Mouse (Mus musculus): ENCODE measurements around the gene Stk11ip.

The Stk11ip gene

DNA sequence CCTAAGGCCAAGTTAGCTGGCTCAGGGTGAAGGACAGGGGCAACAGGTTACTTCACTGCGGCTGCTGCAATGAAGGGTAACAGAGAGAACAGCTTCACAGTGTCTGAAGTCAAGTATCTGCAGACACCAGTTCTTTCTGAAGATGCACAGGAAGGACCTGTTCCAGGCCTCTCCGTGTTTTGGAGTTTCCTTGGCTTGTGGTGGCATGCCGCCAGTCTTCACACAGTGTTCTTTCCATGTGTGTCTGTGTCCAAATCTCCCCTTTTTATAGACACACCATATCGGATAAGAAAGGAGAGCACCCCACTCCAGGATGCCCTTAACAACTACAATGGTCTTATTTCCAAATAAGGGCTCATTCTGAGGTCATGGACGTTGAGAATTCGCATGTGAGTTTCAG, 23.0 kb downstream of the Stk11ip start:
- DNase-seq, result no peak

DNA sequence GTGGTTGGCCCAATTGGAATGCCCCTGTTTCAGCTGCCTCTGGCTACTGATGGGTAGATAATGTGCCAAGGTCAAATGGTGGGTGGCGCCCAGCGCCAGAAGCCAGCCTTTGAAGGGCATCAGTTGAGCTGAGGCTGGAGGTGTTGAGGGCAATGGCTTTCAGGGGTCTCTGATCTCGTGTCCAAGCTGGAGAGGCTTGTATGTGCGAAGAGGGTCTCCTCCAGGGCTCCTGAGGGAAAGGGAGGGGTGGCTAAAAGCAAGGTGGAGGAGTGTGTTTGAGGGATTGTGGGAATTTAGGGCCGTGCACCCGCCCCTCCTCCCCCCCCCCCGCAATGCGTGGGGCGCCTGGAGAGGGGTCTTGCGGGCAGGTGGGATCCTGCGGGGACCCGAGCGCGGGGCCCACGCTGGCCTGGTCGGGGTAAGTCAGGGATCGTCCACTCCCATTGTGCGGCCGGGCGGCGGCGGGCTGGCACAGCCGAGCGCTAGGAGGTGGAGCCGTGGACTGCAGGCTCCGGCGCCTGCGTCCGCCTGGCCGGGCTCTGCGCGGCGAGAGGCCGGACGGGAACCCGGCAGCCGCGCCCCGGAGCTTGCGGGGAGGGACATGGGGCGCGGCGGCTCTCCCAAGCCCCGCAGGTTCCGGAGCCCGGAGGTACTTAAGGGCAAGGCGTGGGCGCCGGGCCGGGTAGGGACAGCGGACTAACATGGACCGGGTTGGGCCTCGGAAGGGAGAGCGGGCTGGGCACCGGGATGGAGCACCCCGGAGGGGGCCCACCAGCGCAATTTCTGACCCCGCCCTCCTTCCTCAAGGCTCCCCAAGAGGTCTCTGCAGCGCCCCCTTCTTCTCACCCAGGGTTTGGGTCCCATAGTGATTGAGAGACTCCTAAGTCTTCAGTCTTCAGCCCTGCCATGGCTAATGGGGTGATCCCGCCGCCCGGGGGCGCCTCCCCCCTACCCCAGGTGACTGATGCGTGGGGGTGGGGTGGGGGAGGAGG, 24.9 kb downstream of the Stk11ip start, which contains the start of gene Slc4a3:
TSS of gene Slc4a3 (plus strand) at position 302 of the 992 bp plus-strand sequence.
- DNase-seq, result peak; percentile 60 to 83

DNA sequence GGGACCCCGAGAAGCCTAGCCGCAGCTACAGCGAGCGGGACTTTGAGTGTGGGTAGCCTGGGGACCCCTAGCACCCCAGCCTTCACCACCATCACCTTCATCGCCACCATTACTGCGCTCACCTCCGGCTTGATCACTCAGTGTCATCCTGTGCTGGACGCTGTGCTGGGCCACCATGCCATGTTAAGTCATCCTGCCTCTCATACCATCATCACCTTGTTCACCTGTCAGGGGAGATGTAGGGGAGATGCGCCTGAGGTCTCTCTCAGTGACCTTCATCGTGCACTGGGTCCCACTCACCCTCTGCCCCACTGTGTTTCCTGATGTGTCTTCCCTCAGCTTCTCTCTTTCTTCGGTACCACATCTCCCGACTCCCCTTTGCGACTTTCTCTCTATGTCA, 26.0 kb downstream of the Stk11ip start:
- DNase-seq, result no peak

DNA sequence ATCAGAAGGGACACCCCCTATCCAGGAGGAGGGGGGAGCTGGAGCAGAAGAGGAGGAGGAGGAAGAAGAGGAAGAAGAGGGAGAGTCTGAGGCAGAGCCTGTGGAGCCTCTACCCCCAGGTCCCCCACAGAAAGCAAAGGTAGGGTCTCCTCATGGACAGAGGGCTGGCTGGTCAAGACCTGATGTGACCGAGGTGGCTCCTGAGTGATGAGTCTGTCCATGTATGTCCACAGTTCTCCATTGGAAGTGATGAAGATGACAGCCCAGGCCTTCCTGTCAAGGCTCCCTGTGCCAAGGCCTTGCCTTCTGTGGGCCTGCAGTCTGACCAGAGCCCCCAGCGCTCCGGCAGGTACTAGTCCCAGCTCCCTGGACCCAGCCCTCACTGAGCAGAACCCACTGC, 26.8 kb downstream of the Stk11ip start:
- DNase-seq, result no peak

DNA sequence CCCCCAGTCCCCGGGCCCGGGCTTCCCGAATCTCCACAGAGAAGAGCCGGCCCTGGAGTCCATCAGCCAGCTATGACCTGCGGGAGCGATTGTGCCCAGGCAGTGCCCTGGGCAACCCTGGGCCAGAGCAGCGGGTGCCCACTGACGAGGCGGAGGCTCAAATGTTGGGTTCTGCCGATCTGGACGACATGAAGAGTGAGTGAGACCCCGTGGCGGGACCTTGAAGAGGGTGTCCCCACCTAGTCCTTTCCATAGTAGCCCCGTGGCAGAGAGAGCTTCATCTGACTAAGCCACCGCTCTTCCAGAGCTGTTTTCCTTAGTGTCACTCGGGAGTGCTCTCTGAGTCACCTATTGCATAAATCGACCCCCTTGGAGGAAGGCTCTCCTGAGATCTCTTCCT, 27.5 kb downstream of the Stk11ip start:
- DNase-seq, result no peak

DNA sequence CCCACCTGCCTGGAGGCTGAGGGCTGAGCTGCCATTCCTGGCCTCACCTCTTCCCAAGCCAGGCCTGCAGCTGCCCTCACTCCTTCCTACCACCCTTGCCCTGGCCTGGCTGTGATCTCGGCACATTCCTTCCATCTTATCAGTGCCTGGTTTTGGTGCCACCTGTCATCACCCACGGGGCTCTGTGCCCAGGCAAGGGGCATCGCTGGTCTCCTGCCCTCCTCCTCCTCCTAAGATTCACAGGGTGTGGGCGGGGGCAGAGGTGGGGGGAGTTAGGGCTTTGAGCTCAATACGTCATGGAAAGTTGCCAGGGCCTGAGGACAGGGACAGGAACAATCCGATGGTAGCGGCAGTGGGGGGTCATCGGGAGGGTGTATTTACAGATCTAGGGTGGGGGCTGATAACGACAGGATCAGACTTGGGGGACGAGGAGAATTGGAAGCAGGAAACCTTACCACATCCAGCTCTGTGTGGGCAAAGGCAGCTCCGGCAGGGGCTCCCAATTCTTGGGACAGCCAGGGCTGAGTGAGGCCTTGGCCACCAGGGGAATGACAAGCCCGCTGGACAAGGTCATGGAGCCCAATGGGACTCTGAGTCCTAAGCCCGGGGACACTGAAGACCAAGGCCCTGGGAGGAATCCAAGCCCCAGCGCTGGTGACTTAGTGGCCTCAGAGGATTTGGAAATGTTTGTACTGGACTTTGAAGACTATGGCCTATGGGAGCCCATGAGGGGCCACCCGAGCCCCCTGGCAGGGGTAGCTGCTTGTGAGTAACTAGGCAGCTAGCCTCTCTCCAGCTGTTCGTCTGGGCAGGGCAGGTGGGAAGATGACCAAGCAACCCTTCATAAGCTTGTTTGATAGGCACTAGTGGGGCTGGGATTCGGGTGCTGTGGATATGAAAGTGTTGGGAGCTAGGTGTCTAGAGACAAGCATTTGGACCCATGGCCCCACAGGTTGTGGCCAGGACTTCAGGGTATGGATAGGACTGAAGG, 28.3 kb downstream of the Stk11ip start:
- no peak for DNase-seq

DNA sequence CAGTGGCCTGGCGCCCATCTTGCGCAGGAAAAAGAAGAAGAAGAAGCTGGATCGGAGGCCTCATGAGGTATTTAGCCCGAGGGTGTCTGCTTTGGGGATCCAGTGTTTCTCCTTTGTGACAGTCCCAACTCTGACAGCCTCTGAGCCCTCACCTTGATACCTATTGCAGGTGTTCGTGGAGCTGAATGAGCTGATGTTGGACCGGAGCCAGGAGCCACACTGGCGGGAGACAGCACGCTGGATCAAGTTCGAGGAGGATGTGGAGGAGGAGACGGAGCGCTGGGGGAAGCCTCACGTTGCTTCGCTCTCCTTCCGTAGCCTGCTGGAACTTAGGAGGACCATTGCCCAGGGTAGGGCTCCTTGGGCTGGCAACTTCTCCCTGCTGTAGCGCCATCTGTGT, 29.3 kb downstream of the Stk11ip start:
- no peak for DNase-seq

DNA sequence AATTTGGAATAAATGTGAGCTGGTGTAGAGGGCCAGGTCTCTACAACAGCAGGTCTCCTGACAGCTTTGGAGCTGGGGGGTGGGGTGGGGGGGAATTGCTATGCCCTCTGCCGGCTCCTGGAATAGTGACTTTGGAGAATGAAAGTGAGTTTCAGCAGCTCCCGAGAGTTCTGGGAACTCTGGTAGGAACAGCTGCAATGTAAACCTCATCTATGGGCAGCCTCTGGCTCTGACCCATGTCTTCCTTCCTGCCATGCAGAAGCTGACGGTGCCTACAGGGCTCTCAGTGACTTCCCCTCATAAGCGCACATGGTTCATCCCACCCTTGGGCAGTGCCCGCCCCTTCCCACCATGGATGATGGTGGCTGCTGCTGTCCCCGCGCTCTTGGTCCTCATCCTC, 34.4 kb downstream of the Stk11ip start:
- DNase-seq, result no peak

DNA sequence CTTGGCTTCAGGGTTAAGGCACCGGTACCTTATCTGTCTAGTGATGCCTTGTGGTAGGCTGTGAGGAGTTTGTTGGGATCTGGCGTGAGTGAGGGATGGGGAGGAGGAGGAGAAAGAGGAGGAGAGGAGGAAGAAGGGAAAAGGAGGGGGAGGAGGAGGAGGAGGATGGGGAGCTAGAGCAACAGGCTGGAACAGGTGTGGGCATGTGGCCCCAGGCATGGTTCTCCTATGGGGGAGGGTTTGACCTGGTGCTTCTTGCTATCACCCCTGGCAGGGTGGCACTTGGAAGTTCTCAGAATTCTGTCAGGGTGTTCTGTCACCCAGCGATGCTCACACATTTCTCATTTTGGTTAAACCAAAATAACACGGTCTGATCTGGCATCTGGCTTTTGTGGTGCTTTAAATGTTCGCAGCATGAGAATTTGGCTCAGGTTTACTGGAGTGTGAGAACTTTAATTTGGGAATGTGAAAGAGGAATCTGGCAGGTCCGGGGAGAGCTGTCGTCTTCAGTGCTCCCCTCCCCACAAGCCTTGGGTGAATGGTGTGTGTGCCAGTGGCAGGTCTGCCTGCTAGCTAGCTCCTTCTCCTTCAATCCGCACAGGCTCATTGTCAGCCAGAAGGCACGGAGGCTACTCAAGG, 34.9 kb downstream of the Stk11ip start:
- no peak for DNase-seq

DNA sequence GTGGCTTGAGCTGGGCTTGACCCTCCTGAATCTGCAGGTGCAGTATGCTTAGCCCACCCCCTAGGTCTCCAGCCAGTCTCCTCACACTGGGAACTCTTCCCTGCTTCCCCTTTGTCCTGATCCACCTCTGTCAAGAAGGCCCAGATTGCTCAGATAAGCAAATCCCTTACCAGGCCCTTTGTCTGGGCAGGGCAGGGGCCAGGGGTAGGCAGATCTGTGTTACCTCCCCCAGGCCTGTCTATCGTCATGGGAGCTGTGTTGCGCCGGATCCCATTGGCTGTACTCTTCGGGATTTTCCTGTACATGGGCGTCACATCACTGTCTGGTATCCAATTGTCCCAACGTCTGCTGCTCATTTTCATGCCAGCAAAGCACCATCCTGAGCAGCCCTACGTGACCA, 35.7 kb downstream of the Stk11ip start:
- DNase-seq, result peak in 1 of 2 experiments; percentile 19

DNA sequence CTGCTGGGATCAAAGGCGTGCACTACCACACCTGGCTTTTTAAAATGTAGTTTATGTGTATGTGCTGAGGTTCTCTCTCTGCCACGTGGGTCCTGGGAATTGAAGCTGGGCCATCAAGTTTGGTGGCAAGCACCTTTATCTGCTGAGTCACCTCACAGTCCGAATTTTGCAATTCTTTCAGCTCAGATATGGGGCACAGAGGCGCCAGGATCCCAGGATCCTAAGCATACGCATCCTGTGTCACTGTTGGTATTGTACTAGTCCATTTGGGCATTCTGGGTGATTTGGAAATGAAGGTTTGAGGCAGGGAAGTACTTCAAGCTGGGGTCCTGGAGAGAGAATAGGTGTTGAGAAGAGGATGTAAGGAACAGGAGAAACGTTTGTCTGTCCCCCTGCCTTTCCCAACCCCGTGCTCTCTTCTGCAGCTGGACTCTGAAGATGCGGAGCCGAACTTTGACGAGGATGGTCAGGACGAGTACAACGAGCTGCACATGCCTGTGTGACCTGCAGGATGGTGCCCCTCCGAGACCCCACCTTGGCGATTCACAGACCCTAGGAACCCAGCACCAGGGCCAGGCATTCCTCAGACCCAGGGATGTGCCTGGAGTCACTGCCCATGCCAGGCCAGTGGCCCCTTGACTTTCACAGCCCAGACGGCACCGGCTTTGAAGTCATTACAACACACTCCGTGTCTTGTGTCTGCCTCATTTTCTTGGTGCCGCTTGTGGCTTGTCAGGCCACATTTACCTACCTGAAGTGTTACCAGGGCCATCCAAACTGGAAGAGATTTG, 37.3 kb downstream of the Stk11ip start:
- peak in 1 of 2 experiments; percentile 17 for DNase-seq

DNA sequence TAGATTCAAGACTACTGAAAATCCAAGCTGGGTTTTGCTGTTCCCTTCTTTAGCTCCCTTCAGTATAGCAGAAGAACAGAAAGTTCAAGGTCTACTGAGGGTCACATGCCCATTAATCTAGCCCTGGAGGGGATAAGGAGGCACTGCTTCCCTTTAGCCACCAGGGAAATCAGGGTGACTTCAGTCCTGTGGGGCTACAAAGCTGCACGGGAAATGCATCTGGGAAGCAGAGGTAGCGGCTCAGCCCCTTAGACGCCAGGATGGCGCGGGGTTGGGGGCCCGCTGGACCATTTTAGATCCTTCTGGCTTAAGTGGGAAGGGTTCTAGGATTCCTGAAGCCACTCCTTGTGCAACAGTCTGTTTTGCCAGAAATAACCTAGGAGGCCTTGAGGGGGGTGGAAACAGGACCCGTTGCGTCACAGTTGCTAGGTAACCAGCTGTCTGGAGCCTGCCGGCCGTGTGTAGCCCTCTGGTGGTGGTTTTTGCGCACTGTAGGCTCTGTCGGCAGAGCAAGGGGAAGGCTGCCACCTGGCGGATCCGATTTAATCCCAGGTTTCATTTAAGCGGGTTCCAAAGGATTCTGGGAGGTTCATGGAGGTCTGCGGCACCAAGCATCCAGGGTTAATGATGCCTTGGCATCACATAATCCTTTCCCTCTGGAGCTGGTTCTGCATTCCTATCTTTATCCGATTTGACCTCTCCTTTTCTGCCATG, 38.0 kb downstream of the Stk11ip start:
- peak; percentile 94 to 95 for DNase-seq

DNA sequence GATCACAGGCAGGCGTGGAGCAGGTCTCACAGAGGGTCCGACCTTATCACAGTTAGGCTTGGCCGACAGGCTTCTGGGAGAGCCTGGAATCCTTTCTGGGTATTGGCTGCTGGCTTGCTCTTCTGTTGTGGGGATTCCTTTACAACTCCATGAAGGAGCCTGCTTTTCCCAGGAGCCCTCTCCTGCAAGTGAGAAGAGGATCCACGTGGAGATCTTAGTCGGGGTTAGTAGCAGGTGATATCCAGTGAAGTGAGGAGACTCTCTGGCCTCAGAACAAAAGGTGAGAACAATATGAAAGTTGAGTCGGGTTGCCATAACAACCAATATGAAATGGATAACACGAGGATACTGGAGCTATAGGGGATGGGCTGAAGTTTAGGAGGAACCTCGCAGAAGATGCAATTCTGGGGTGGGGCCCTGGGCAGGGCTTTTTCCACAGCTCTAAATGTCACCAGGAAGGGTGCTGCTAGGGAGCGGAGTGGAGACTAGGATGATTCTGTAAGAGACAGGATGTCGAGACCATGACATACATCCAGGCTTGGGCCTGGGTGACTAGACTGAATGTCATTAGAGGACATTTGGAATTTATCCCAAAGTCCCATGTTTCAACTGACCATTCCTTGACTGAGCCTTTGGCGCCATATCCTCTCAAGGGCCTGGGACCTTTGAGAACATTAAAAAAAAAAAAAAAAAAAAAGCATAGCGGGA, 39.0 kb downstream of the Stk11ip start:
- no peak for DNase-seq

DNA sequence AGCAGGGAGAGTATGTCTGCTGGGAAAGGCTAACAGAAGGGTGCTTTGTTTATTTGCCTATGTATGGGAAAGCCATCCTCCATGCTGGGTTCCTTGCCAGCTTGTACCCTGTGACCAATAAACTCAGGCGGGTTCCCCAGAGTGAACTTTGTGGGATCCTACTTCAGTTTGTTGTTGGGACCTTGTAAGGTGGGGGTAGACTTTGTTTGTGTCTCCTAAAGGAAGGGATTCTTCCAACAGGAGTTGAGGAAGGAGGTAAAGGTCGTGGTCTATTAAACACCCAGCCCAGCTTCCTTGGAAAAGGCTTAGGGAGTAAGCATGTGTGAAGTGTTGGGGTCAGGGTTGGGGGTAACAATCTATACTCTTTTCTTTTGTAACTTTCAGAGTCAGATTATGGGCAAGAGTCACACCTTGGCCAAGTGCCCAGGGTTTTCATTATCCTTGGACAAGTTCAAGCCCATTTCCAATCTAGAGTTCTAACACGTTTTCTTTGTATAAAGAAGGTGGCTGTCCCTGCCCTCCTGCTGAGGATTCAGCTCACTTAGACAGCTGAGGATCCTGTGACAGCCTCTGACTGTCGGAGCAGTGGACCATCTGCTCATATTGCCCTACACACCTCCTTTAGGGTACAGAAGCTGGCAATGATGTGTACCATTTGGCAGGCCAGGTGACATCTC, 40.0 kb downstream of the Stk11ip start:
- peak in 1 of 2 experiments; percentile 16 for DNase-seq

DNA sequence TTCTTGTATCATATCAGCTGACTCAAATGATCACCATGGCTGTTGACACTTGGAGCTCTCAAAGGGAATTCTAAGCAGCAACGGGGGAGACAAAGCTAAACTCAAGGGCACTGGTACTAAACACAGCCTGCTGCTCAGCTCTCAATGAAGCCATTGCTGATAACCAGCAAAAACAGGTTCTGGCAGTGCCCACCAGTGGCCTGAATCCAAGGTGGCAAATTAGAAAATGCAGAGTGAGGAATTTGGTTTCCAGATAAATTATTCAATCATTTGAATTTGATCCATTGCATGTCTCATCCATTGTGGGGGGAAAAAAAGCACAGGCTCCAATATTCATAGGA, 40.5 kb downstream of the Stk11ip start:
- DNase-seq, result no peak

DNA sequence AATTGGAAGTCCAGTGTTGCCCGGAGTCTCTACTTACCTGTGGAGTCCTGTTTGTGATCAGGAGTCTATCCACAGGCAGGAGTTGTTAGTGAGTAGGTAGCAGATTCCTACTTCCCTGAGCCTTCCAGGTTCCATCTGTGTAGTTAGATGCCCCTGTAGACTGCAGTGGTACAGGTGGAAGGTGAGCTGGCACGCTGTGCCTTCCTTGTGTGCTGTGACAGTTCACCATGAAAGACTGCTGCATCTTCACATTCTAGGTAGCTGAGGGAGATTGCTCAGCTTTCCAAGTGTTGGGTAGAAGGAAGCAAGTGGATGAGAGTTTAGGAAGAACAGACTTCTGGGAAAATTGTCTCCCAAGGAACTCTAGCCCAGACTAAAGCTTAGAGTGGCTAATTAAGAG, 42.8 kb downstream of the Stk11ip start:
- DNase-seq, result no peak

DNA sequence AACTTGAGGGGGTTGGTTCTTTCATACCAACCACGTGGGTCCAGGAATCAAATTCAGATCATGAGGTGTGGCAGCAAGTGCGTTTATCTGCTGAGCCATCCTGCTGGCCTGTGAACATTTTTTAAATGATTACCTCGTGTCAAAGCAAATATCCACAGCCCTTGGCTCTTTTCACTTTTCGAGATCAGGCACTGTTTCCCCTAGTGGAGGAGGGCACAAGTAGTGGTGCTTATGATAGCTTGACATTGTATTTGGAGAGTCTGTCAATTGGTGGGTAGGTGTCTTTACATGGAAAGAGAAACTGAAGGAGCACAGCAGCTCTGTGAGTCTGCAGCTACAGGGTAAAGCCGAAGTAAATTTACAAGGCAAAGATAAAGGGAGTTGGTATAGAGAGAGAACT, 43.6 kb downstream of the Stk11ip start:
- DNase-seq, result no peak

DNA sequence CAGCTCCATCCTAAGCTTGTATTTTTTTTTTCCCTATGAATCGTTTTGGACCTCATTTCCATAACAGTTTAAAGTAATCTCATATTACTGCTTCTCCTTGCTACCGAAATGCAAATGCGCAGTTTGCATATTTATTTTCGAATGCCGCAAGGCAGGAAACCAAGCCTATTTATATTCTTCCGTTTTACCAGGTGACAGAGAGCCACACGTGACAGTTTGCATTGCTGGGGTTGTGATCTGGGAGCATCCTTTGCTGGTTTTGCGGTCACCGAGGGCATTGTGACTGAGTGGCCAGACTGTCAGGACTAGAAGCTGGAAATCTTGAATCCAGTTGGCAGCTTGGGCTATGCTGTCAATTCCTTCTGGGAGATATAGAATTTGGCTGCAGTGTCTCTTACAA, 44.3 kb downstream of the Stk11ip start:
- DNase-seq, result no peak

DNA sequence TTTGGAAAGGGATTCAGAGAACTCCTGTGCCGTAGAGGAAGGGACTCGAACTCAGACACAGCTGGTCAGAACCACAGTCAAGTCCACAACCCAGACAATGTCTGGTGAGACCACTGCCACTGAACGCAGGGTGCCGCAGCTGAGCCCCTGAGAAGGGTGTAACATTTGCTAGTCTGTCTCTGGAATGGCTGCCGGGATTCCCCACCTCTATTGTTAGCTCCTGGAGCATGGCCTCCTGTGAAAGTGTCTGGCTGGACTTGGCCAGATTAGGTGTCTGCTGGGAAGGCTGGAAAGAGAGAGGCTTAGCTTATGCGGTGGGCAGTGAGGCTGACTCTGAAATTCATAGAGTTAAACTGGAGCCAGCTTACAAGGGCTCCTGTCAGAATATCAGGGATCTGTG, 49.1 kb downstream of the Stk11ip start:
- no peak for DNase-seq

DNA sequence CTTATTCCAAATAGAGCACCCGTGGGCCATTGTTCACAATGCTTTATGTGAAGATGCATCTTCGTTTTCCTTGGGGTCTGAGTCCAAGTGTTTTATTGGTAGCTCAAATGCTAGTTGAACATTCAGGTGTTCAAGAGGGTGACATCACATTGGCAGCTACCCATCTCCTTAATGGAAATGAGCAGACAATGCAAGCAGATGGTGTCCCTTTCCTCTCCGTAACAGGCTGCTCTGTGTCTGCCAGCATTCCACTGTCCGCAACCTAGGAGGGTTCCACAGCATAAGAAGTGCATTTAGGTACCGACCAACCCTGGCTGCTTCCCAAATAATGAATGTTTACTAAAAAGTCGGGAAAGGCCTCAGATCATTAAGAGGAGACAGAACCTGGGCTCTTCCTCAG, 51.4 kb downstream of the Stk11ip start:
- DNase-seq, result no peak

Measured in kidney, postnatal 25 days (tissue).